Mouse (Mus musculus): ENCODE data around the gene Trappc12. TPM values are rescaled to one million over a fixed set of nuclear protein-coding genes. Genes with fewer than 3 reads are reported as not detected.
A peak's percentile ranks its signal among the peaks of the same experiment; 100 is the strongest.

The Trappc12 gene
- polyA plus RNA-seq (2015; fragmentation: Nextera tagmentation; extraction: Ambion mirVana): 32.5 and 35.5 TPM in 2 replicates

- no peaks in the 10 kb centered on the region for H3K9me3 ChIP-seq
- peaks cover 11% of the 10 kb centered on the region; the same call in 1 of the 2 replicates for H3K4me1 ChIP-seq
- H3K4me2 ChIP-seq: peak within 1 kb of the TSS; percentile 83
- ATAC-seq (ENCODE audit: insufficient read depth, low FRiP score, low read depth): peak; percentile 88
- no peaks in the 10 kb centered on the region for H3K27me3 ChIP-seq (replicated peaks)
- peak within 1 kb of the TSS; percentile 57 for H3K27ac ChIP-seq
- H3K36me3 ChIP-seq: peaks cover 12% of the 10 kb centered on the region; the same call in 1 of the 2 replicates
- peak within 1 kb of the TSS; percentile 79 for H3K4me3 ChIP-seq (replicated peaks)
- under 1% methylated on average over 41 of the region's 41 CpGs for WGBS
- peak within 1 kb of the TSS; percentile 74; the same call in 1 of the 2 replicates for H3K9ac ChIP-seq
Observed at GRCm38 (mm10) chr12:28750021-28750633, at the start of gene Trappc12. Gene Trappc12, minus strand, starts transcription at chr12:28750472.

GRCm38 (mm10) chr12:28799798-28800411, 49.6 kb upstream of the Trappc12 start:
- no peak overlapping the region for H3K27ac ChIP-seq

DNA sequence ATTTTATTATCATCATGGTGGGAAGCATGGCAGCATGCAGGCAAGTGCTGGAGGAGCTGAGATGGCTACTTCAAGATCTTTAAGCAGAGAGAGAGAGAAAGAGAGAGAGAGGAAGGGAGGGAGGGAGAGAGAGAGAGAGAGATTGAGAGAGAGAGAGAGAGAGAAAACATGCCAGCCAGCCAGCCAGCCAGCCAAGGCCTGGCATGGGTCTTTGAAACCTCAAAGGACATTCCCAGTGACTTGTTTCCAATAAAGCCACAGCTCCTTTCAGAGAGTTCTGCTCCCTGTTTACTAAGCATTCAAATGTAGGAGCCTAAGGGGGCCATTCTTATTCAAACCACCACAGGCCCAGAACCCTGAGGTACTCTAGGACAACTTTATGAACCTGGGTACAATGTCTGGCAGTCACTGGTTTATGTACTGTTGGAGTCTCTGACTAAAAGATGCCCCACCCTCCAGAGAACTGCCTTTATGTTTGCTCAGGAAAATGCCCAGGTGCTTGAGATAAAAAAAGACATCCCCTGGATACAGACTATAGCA, 46.7 kb upstream of the Trappc12 start:
- Histone ChIP-seq H3K36me3 (no peaks in the 10 kb centered on the region), H3K4me1 (no peaks in the 10 kb centered on the region), H3K27ac (no peak overlapping the region), H3K9ac (no peak overlapping the region), H3K4me2 (no peak overlapping the region), H3K27me3 (replicated peaks) (no peaks in the 10 kb centered on the region), H3K4me3 (replicated peaks) (no peak overlapping the region), H3K9me3 (no peaks in the 10 kb centered on the region)
- no peak for ATAC-seq (ENCODE audit: insufficient read depth, low FRiP score, low read depth)

More at GRCm38 (mm10) chr12:28799798-28800411, 49.6 kb upstream of the Trappc12 start:
- no peak overlapping the region for H3K4me3 ChIP-seq (replicated peaks)
- no peak overlapping the region for H3K9ac ChIP-seq
- H3K27me3 ChIP-seq (replicated peaks): no peaks in the 10 kb centered on the region
- peaks cover 3% of the 10 kb centered on the region; the same call in 1 of the 2 replicates for H3K4me1 ChIP-seq
- H3K4me2 ChIP-seq: no peak overlapping the region
- 73% methylated on average over 11 of the region's 11 CpGs for WGBS
- ATAC-seq (ENCODE audit: insufficient read depth, low FRiP score, low read depth): no peak
- no peaks in the 10 kb centered on the region for H3K9me3 ChIP-seq
- no peaks in the 10 kb centered on the region for H3K36me3 ChIP-seq

DNA sequence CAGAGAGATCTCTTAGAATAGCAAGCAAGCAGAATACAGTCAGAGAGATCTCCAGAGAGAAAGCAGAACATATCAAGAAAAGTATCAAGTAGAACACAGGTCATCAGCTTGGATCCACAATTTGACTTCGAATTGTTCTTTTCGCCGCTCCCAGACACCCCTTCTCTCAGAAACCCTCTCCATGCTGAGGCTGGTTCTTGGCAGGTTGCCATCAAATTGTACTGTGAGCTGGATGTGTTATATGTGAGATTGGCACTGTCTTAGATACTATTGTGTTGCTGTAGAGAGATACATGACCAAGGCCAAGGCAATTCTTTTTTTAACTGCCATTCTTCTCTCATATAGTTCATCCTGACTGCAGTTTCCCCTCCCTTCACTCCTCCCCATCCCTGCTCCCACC, 44.8 kb upstream of the Trappc12 start:
- H3K27ac ChIP-seq: no peak overlapping the region
- H3K4me1 ChIP-seq: no peaks in the 10 kb centered on the region
- no peaks in the 10 kb centered on the region for H3K9me3 ChIP-seq
- no peaks in the 10 kb centered on the region for H3K27me3 ChIP-seq (replicated peaks)
- H3K4me3 ChIP-seq (replicated peaks): no peak overlapping the region
- WGBS: 87% methylated on average over 3 of the region's 3 CpGs
- no peaks in the 10 kb centered on the region for H3K36me3 ChIP-seq
- H3K4me2 ChIP-seq: no peak overlapping the region
- H3K9ac ChIP-seq: no peak overlapping the region
- no peak for ATAC-seq (ENCODE audit: insufficient read depth, low FRiP score, low read depth)

GRCm38 (mm10) chr12:28793715-28794114, 43.4 kb upstream of the Trappc12 start:
- Histone ChIP-seq H3K4me1 (no peaks in the 10 kb centered on the region), H3K27ac (no peak overlapping the region), H3K9ac (no peak overlapping the region), H3K4me2 (no peak overlapping the region), H3K27me3 (replicated peaks) (no peaks in the 10 kb centered on the region), H3K4me3 (replicated peaks) (no peak overlapping the region), H3K9me3 (no peaks in the 10 kb centered on the region), H3K36me3 (no peaks in the 10 kb centered on the region)
- no peak for ATAC-seq (ENCODE audit: insufficient read depth, low FRiP score, low read depth)
- WGBS: 60% methylated on average over 2 of the region's 2 CpGs

- H3K4me3 ChIP-seq (replicated peaks): no peak overlapping the region
- H3K9me3 ChIP-seq: no peaks in the 10 kb centered on the region
- H3K36me3 ChIP-seq: no peaks in the 10 kb centered on the region
- no peak overlapping the region for H3K27ac ChIP-seq
- H3K27me3 ChIP-seq (replicated peaks): no peaks in the 10 kb centered on the region
- 78% methylated on average over 3 of the region's 3 CpGs for WGBS
- ATAC-seq (ENCODE audit: insufficient read depth, low FRiP score, low read depth): no peak
- H3K9ac ChIP-seq: no peak overlapping the region
- H3K4me2 ChIP-seq: no peak overlapping the region
- H3K4me1 ChIP-seq: no peaks in the 10 kb centered on the region
Observed at GRCm38 (mm10) chr12:28792613-28793012, 42.3 kb upstream of the Trappc12 start.

DNA sequence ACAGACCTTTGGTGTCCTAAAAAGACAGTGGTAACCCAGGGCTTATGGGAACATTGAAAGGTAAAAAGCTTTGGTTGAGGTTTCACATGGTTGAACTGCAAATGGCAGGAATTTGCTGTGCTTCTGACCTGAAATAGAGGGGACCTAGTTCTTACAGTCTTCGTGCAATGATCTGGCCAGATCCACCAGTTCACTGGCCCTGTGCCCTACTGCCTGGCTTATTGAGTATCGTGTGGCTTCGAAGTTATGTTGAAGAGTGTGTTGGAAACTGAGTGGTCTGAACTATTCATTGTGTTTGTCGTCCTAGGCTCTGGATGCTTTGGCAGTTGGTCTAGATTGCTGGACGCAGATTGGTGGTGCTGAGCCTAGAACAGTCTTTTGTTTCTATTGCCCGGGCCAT, 36.0 kb upstream of the Trappc12 start:
- no peak overlapping the region for H3K4me2 ChIP-seq
- H3K9me3 ChIP-seq: no peaks in the 10 kb centered on the region
- WGBS: 93% methylated on average over 6 of the region's 6 CpGs
- no peak overlapping the region for H3K9ac ChIP-seq
- H3K27me3 ChIP-seq (replicated peaks): no peaks in the 10 kb centered on the region
- H3K4me3 ChIP-seq (replicated peaks): no peak overlapping the region
- H3K4me1 ChIP-seq: no peaks in the 10 kb centered on the region
- H3K27ac ChIP-seq: no peak overlapping the region
- no peaks in the 10 kb centered on the region for H3K36me3 ChIP-seq
- ATAC-seq (ENCODE audit: insufficient read depth, low FRiP score, low read depth): no peak

GRCm38 (mm10) chr12:28785299-28785698, 35.0 kb upstream of the Trappc12 start:
- no peaks in the 10 kb centered on the region for H3K4me1 ChIP-seq
- H3K27me3 ChIP-seq (replicated peaks): no peaks in the 10 kb centered on the region
- no peak overlapping the region for H3K4me3 ChIP-seq (replicated peaks)
- no peak overlapping the region for H3K27ac ChIP-seq
- WGBS: 20% methylated on average over 1 of the region's 1 CpGs
- H3K9me3 ChIP-seq: no peaks in the 10 kb centered on the region
- ATAC-seq (ENCODE audit: insufficient read depth, low FRiP score, low read depth): no peak
- H3K36me3 ChIP-seq: no peaks in the 10 kb centered on the region
- H3K4me2 ChIP-seq: no peak overlapping the region
- H3K9ac ChIP-seq: no peak overlapping the region

DNA sequence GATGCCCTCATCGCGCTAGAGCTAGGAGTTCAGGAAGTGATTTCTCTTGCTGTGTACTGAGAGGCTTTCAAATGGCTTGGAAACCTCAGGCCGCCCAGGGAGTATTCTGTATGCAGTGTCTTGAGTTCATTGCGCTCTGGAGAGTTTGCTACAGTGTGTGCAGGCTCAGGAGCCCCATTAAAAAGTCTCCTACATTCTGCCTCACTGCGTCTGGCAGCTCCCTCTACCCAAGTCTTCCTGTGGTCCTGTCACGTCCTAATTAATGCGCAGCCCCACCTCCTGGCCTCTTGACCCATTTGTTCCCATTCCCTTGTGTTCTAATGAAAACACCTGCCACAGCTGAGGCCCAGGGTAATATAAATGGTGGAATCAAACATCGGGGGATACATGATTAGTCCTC, 34.6 kb upstream of the Trappc12 start:
- Histone ChIP-seq H3K36me3 (no peaks in the 10 kb centered on the region), H3K27ac (no peak overlapping the region), H3K27me3 (replicated peaks) (no peaks in the 10 kb centered on the region), H3K9me3 (no peaks in the 10 kb centered on the region), H3K4me2 (no peak overlapping the region), H3K9ac (no peak overlapping the region), H3K4me1 (no peaks in the 10 kb centered on the region), H3K4me3 (replicated peaks) (no peak overlapping the region)
- ATAC-seq (ENCODE audit: insufficient read depth, low FRiP score, low read depth): no peak
- WGBS: 41% methylated on average over 8 of the region's 8 CpGs

DNA sequence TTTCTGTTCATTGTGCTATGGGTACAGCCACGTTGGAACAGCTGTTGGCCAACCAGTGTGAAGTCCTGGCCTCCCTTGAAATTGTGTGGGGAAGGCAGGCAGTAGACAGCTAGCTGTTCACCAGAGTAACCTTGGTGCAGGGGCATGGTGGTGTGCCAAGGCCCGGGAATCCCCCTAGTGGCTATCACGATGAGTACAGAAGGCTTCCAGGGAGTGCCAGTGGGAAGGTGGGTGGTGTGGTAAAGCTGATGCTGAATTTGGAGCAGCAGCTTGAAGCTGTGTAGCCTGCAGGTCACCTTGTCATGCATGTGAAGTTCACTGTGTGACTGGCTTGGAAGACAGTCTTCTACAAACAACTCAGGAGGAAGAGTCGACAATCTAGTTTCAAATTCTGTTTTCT, 34.1 kb upstream of the Trappc12 start:
- Histone ChIP-seq H3K4me1 (no peaks in the 10 kb centered on the region), H3K4me2 (no peak overlapping the region)
- no peak for ATAC-seq (ENCODE audit: insufficient read depth, low FRiP score, low read depth)

DNA sequence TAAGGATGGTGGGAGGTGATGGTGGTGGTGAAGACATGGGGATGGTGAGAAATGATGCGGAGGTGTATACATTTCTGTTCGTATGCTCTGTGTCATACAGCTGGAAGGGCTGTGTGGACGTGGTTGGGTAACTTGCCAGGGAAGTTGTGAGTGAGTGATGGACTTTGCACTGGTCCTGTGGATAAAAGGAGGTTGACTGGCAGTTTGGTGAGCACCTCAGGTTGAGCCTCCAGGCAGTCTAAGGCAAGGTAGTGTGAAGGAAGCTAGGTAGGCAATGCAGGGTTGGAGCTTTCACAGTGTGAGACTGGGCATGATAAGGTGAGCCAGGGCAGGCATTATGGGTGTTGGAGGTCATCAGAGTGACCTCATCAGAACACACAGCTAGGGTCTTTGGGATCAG, 32.4 kb upstream of the Trappc12 start:
- no peak for ATAC-seq (ENCODE audit: insufficient read depth, low FRiP score, low read depth)
- H3K4me2 ChIP-seq: no peak overlapping the region
- no peaks in the 10 kb centered on the region for H3K4me1 ChIP-seq
- no peaks in the 10 kb centered on the region for H3K36me3 ChIP-seq
- H3K27ac ChIP-seq: no peak overlapping the region
- 92% methylated on average over 3 of the region's 3 CpGs for WGBS
- no peak overlapping the region for H3K4me3 ChIP-seq (replicated peaks)
- no peaks in the 10 kb centered on the region for H3K9me3 ChIP-seq
- H3K9ac ChIP-seq: no peak overlapping the region
- H3K27me3 ChIP-seq (replicated peaks): no peaks in the 10 kb centered on the region

More for the DNA sequence above, 34.1 kb upstream of the Trappc12 start:
- Histone ChIP-seq H3K27me3 (replicated peaks) (no peaks in the 10 kb centered on the region), H3K27ac (no peak overlapping the region), H3K9me3 (no peaks in the 10 kb centered on the region), H3K4me3 (replicated peaks) (no peak overlapping the region), H3K9ac (no peak overlapping the region), H3K36me3 (no peaks in the 10 kb centered on the region)
- 36% methylated on average over 4 of the region's 4 CpGs for WGBS

- Histone ChIP-seq H3K27me3 (replicated peaks) (no peaks in the 10 kb centered on the region), H3K4me3 (replicated peaks) (no peak overlapping the region), H3K9ac (no peak overlapping the region), H3K4me2 (no peak overlapping the region), H3K36me3 (no peaks in the 10 kb centered on the region), H3K4me1 (no peaks in the 10 kb centered on the region), H3K27ac (no peak overlapping the region), H3K9me3 (no peaks in the 10 kb centered on the region)
- 79% methylated on average over 7 of the region's 7 CpGs for WGBS
- no peak for ATAC-seq (ENCODE audit: insufficient read depth, low FRiP score, low read depth)
Observed at GRCm38 (mm10) chr12:28780180-28780579, 29.9 kb upstream of the Trappc12 start.

Measured in stomach, embryonic 15.5 days (tissue).